Mouse (Mus musculus) heart, embryonic 16.5 days (tissue): Measurements from ENCODE around the gene Ulk4. TPM values are rescaled to one million over a fixed set of nuclear protein-coding genes. Genes with fewer than 3 reads are reported as not detected.
"Not testable (repeated sequence)": the region's sequence is repeated elsewhere in the genome, so short reads cannot be mapped to it uniquely, and the experiment has no call there.

Source experiments
- ATAC-seq: fragments of 200-750 bp; cut with Nextera tagmentation; replicated peaks from 2 replicates; pipeline ENCODE4 v1.8.0; 2017; ENCODE audit warnings: moderate number of reproducible peaks; ENCODE audit not compliant: insufficient read depth, low FRiP score; ENCODE audit errors: extremely low read depth
- H3K27ac ChIP-seq: fragments of 300-500 bp; sonication (generic); 2 replicates; pipeline ENCODE4 v1.5.1; 2014; ENCODE audit warnings: mild to moderate bottlenecking, low read length, control low read depth, moderate library complexity
- H3K27me3 ChIP-seq: fragments of 300-500 bp; sonication (generic); 2 replicates; pipeline ENCODE4 v1.6.1; 2014; ENCODE audit warnings: low read length, mixed read lengths; ENCODE audit not compliant: control insufficient read depth, insufficient read depth
- H3K36me3 ChIP-seq: fragments of 300-500 bp; sonication (generic); 2 replicates; pipeline ENCODE4 v1.6.1; 2014; ENCODE audit not compliant: control insufficient read depth, insufficient read depth
- H3K4me1 ChIP-seq: fragments of 300-500 bp; sonication (generic); 2 replicates; pipeline ENCODE4 v1.6.1; 2014; ENCODE audit warnings: low read length, mixed read lengths; ENCODE audit not compliant: control insufficient read depth, insufficient read depth
- H3K4me2 ChIP-seq: fragments of 300-500 bp; sonication (generic); 2 replicates; pipeline ENCODE4 v1.6.1; 2014; ENCODE audit warnings: low read depth, mild to moderate bottlenecking, control low read depth, low read length
- H3K4me3 ChIP-seq: fragments of 300-500 bp; sonication (generic); 2 replicates; pipeline ENCODE4 v1.5.1; 2014; ENCODE audit warnings: mild to moderate bottlenecking, control low read depth, low read length
- H3K9ac ChIP-seq: fragments of 300-500 bp; sonication (generic); 2 replicates; pipeline ENCODE4 v1.6.1; 2014; ENCODE audit warnings: low read length, control low read depth
- H3K9me3 ChIP-seq: fragments of 300-500 bp; sonication (generic); replicated peaks from 2 replicates; pipeline ENCODE4 v1.6.1; 2016; ENCODE audit warnings: low read length; ENCODE audit not compliant: control insufficient read depth
- WGBS: fragments of 180-500 bp; shearing (Covaris S2); extraction: QIAGEN DNeasy Blood & Tissue Kit; methylation state at CpG from one replicate; pipeline ENCODE4 v1.1.7; 2014; 5-methylcytosine and 5-hydroxymethylcytosine counted together
- polyA plus RNA-seq: library from polyadenylated mRNA; unstranded; fragments of >200 nt; fragmentation: Nextera tagmentation; extraction: Ambion mirVana; gene quantifications from 2 replicates; pipeline ENCODE4 v1.2.1, GENCODE M21; 2015

The Ulk4 gene
- polyA plus RNA-seq, 1 experiment from 2014 or later: 105 TPM

DNA sequence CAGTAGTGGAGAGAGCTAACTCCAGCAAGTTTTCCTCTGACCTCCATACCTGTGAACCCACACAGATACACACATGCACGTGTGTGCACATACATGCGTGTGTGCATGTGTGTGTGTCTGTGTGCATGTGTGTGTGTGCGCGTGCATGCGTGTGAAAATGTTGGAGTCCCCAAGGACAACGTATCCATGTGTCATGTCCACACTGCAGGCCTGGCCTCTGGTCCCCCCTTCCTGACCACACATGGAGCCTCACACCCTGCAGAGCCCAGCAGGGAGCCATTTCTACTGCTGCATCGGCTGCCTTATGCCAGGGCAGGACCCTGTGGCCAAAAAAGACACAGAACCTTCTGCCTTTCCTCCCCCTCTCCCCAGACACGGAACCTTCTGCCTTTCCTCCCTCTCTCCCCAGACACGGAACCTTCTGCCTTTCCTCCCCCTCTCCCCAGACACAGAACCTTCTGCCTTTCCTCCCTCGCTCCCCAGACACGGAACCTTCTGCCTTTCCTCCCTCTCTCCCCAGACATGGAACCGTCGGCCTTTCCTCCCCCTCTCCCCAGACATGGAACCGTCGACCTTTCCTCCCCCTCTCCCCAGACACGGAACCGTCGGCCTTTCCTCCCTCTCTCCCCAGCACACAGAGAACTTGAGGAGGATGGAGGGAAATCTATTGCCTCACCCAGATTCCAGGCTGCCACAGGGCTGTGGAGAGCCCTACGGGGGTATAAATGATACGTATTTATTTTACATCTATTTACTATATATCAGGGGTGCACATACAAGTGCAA, 60.3 kb downstream of the Ulk4 start:
- Histone ChIP-seq H3K9me3 (0 out of 2 replicates have a peak, but pooled peaks cover 2% of the 10 kb centered on the region), H3K27me3 (no peaks in the 10 kb centered on the region)

DNA sequence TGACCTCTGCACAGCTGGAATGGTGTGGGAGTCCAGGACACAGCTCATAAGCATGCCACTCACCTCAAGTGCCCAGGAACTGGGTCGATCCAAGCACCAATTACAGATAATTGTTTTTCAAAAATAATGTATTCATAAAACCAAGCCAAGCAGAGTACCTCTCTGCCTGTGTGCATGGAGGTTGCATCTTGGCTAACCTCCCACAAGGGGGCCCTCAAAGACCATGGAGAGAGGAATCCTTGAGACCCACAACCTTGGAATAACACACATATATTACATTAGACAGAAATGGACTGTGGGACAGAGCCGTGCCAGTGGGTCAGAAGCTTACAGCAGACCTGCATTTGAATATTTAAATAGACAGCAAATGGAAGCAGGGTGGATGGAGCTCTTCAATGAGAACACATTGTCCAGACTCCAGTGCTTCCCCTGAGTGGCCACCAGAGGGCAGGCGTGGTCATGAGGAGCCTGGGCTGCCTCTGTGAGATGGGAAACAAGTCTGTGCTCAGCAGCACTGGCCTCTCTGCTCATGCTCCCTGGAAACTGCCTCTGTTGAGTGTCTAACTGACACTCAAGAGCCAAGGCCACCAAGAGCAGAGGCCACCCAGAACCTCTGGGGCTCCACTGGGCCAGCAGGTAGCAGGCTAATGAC, 61.5 kb downstream of the Ulk4 start:
- Histone ChIP-seq H3K9ac (no peak overlapping the region), H3K27me3 (no peaks in the 10 kb centered on the region), H3K36me3 (no peaks in the 10 kb centered on the region), H3K4me2 (no peak overlapping the region), H3K4me3 (no peak overlapping the region), H3K4me1 (no peaks in the 10 kb centered on the region), H3K9me3 (0 out of 2 replicates have a peak, but pooled peaks cover 2% of the 10 kb centered on the region), H3K27ac (no peak overlapping the region)
- ATAC-seq: no peak
- WGBS: 28% methylated on average over 3 of the region's 3 CpGs

More for the DNA sequence above, 60.3 kb downstream of the Ulk4 start:
- Histone ChIP-seq H3K36me3 (no peaks in the 10 kb centered on the region), H3K4me2 (no peak overlapping the region), H3K4me3 (no peak overlapping the region), H3K27ac (no peak overlapping the region), H3K4me1 (no peaks in the 10 kb centered on the region), H3K9ac (no peak overlapping the region)
- ATAC-seq: no peak
- 72% methylated on average over 20 of the region's 20 CpGs for WGBS

GRCm38 (mm10) chr9:121212322-121212721, 64.7 kb downstream of the Ulk4 start:
- Histone ChIP-seq H3K27ac (no peak overlapping the region), H3K36me3 (0 out of 2 replicates have a peak, but pooled peaks cover 2% of the 10 kb centered on the region), H3K9ac (no peak overlapping the region), H3K27me3 (no peaks in the 10 kb centered on the region), H3K4me2 (no peak overlapping the region), H3K4me1 (no peaks in the 10 kb centered on the region), H3K9me3 (peaks cover 8% of the 10 kb centered on the region), H3K4me3 (no peak overlapping the region)
- ATAC-seq: no peak
- 68% methylated on average over 3 of the region's 3 CpGs for WGBS

DNA sequence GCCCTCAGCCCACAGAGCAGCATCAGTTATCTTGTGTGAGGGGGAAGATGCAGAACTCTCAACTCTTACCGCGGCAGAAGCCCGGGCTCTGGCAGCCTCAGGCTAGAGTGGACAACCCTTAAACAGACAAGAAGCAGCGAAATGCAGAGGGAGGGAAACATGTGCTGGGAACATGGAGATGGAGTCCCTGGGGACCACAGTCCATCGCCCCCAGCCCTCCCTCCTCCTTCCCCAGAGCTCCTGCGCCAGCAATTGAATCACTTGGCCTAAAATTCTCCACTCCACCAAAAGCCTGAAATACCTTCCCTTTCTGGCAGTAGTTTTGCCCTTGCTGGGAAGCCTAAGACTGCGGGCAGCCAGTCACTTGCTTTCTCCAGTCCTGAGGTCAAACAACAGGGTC, 72.0 kb downstream of the Ulk4 start:
- 72% methylated on average over 7 of the region's 7 CpGs for WGBS
- ATAC-seq: no peak
- H3K4me3 ChIP-seq: no peak overlapping the region

GRCm38 (mm10) chr9:121204149-121204800, 72.7 kb downstream of the Ulk4 start:
- H3K27ac ChIP-seq: no peak overlapping the region
- H3K9me3 ChIP-seq: 0 out of 2 replicates have a peak, but pooled peaks cover 8% of the 10 kb centered on the region
- H3K4me3 ChIP-seq: no peak overlapping the region
- H3K4me2 ChIP-seq: no peak overlapping the region
- H3K9ac ChIP-seq: no peak overlapping the region
- ATAC-seq: no peak
- H3K4me1 ChIP-seq: no peaks in the 10 kb centered on the region
- no peaks in the 10 kb centered on the region for H3K27me3 ChIP-seq
- 0 out of 2 replicates have a peak, but pooled peaks cover 2% of the 10 kb centered on the region for H3K36me3 ChIP-seq
- WGBS: 82% methylated on average over 14 of the region's 14 CpGs

More for the DNA sequence above, 72.0 kb downstream of the Ulk4 start:
- Histone ChIP-seq H3K9me3 (peaks cover 11% of the 10 kb centered on the region), H3K4me2 (no peak overlapping the region), H3K36me3 (0 out of 2 replicates have a peak, but pooled peaks cover 2% of the 10 kb centered on the region), H3K4me1 (no peaks in the 10 kb centered on the region), H3K27ac (no peak overlapping the region), H3K9ac (no peak overlapping the region), H3K27me3 (no peaks in the 10 kb centered on the region)

DNA sequence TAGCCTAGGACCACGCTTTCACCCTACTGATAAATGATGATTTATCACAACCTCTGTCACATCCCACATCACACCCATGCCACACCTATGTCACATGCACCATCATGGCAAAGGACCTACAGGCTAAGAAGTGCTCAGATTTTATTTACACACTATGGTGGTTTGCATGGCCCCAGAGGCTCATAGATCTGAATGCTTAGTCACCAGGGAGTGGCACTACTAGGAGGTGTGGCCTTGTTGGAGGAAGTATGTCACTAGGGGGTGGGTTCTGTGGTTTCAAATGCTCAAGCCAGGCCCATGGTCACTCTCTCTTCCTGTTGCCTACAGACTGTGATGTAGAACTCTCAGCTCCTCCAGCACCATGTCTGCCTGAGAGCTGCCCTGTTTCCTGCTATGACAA, 73.3 kb downstream of the Ulk4 start:
- 82% methylated on average over 1 of the region's 1 CpGs for WGBS
- Histone ChIP-seq H3K9ac (no peak overlapping the region), H3K4me2 (no peak overlapping the region), H3K27me3 (no peaks in the 10 kb centered on the region), H3K27ac (no peak overlapping the region), H3K9me3 (0 out of 2 replicates have a peak, but pooled peaks cover 6% of the 10 kb centered on the region), H3K36me3 (no peaks in the 10 kb centered on the region), H3K4me1 (no peaks in the 10 kb centered on the region), H3K4me3 (no peak overlapping the region)
- ATAC-seq: no peak

DNA sequence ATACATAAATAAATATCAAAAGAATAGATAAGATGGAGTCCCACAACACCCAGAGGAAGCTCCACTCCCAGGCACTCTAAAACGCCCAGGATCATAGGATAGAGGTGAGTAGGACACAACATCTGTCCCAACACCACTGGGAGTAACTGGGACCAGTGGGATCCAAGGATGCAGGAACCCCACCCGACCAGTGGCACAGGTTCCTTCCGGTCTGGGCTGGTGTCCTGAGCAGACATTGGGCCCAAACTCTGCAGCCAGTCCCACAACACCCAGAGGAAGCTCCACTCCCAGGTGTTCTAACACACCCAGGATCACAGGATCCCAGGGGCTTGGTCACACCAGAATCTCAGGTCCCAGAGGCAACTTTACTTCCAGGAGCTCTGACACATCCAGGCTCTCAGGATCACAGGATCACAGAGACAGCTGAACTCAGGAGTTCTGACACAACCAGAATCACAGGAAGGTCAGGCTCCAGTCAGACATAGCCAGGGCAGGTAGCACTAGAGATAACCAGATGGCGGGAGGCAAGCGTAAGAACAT, 77.8 kb downstream of the Ulk4 start:
- H3K4me3 ChIP-seq, H3K27ac ChIP-seq, H3K36me3 ChIP-seq, H3K4me1 ChIP-seq, H3K27me3 ChIP-seq, ATAC-seq, H3K9ac ChIP-seq, H3K4me2 ChIP-seq: not testable (repeated sequence)
- 81% methylated on average over 5 of the region's 5 CpGs for WGBS
- H3K9me3 ChIP-seq: peaks cover 16% of the 10 kb centered on the region; the same call in 1 of the 2 replicates

DNA sequence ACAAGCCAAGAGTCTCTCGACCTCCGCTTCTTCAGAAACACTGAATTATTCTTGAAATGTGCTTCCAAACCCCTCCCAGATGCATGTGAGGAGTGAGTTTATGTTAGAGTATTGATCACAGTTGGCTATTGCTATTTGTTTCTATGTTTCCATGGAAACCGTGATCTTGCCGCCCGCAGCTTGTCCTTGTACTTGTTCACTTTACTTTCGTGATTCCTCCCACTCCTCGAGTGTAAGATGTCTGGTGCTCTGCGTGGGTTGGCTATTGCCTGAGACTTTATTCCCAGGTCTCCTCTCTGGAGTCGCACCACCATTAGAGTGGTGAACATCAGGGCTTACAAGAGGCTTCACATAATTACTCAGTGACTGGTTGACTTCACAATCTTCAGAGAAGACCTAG, 80.5 kb downstream of the Ulk4 start:
- WGBS: 90% methylated on average over 9 of the region's 9 CpGs
- H3K9me3 ChIP-seq: peaks cover 32% of the 10 kb centered on the region
- H3K4me2 ChIP-seq: no peak overlapping the region

More for the DNA sequence above, 80.5 kb downstream of the Ulk4 start:
- no peak for ATAC-seq
- Histone ChIP-seq H3K27ac (no peak overlapping the region), H3K4me1 (no peaks in the 10 kb centered on the region), H3K36me3 (no peaks in the 10 kb centered on the region), H3K27me3 (no peaks in the 10 kb centered on the region), H3K4me3 (no peak overlapping the region), H3K9ac (no peak overlapping the region)
